Mouse (Mus musculus) heart, postnatal 0 days (tissue): Measurements from ENCODE around the gene Arsb. TPM values are rescaled to one million over a fixed set of nuclear protein-coding genes. Genes with fewer than 3 reads are reported as not detected.

Source experiments
- ATAC-seq: fragments of 200-750 bp; cut with Nextera tagmentation; 2 replicates; pipeline ENCODE4 v1.8.0; 2017; ENCODE audit warnings: low read depth, moderate number of reproducible peaks, moderate library complexity; ENCODE audit not compliant: insufficient read depth
- DNase-seq: peaks from one replicate; pipeline ENCODE4 v3.0.0-alpha.2; 2016; ENCODE audit warnings: low spot score
- H3K27ac ChIP-seq: fragments of 300-500 bp; sonication (generic); 2 replicates; pipeline ENCODE4 v1.5.1; 2014; ENCODE audit warnings: low read depth, mild to moderate bottlenecking
- H3K27me3 ChIP-seq: fragments of 300-500 bp; sonication (generic); 2 replicates; pipeline ENCODE4 v1.6.1; 2014; ENCODE audit warnings: low read length, mixed read lengths; ENCODE audit not compliant: control insufficient read depth, insufficient read depth
- H3K36me3 ChIP-seq: fragments of 300-500 bp; sonication (generic); replicated peaks from 2 replicates; pipeline ENCODE4 v1.6.1; 2014; ENCODE audit warnings: low read length, mixed read lengths; ENCODE audit not compliant: control insufficient read depth, insufficient read depth
- H3K4me1 ChIP-seq: fragments of 300-500 bp; sonication (generic); 2 replicates; pipeline ENCODE4 v1.6.1; 2014; ENCODE audit warnings: antibody characterized with exemption; ENCODE audit not compliant: control insufficient read depth, insufficient read depth
- H3K4me2 ChIP-seq: fragments of 300-500 bp; sonication (generic); 2 replicates; pipeline ENCODE4 v1.6.1; 2014; ENCODE audit warnings: low read depth, mild to moderate bottlenecking, low read length, moderate library complexity
- H3K4me3 ChIP-seq: fragments of 300-500 bp; sonication (generic); 2 replicates; pipeline ENCODE4 v1.5.1; 2014; ENCODE audit warnings: low read depth, low read length
- H3K9ac ChIP-seq: fragments of 300-500 bp; sonication (generic); replicated peaks from 2 replicates; pipeline ENCODE4 v1.6.1; 2014; ENCODE audit warnings: low read depth, low read length, mixed read lengths
- H3K9me3 ChIP-seq: fragments of 300-500 bp; sonication (generic); replicated peaks from 2 replicates; pipeline ENCODE4 v1.6.1; 2016; ENCODE audit warnings: low read length; ENCODE audit not compliant: control insufficient read depth
- CTCF ChIP-seq: IDR thresholded peaks from 2 replicates; pipeline ENCODE4 v1.5.1; 2016; ENCODE audit warnings: antibody characterized with exemption, control low read depth, low read depth
- EP300 ChIP-seq: IDR thresholded peaks from 2 replicates; pipeline ENCODE4 v1.6.1; 2016; ENCODE audit warnings: antibody characterized with exemption, low read depth
- WGBS: fragments of 180-500 bp; shearing (Covaris S2); extraction: QIAGEN DNeasy Blood & Tissue Kit; methylation state at CpG from one replicate; pipeline ENCODE4 v1.1.7; 2014; 5-methylcytosine and 5-hydroxymethylcytosine counted together
- polyA plus RNA-seq: library from polyadenylated mRNA; unstranded; fragments of >200 nt; fragmentation: Nextera tagmentation; extraction: Ambion mirVana; gene quantifications from 2 replicates; pipeline ENCODE4 v1.2.1, GENCODE M21; 2015
- total RNA-seq: library from RNA; depleted of rRNA; stranded (reverse); fragments of >200 nt; gene quantifications from 2 replicates; pipeline ENCODE4 v1.2.3, GENCODE M21; 2014; ENCODE audit warnings: low replicate concordance

Gene Arsb
- total and polyA plus RNA-seq, 2 experiments from 2014 or later, result 3.0 to 6.2 TPM

- ATAC-seq (no peak), DNase-seq (peak; percentile 7)
- WGBS, result 51% methylated on average over 4 of the region's 4 CpGs
- TF ChIP-seq EP300 (no peak), CTCF (no peak)
- Histone ChIP-seq H3K9me3 (no peaks in the 10 kb centered on the region), H3K9ac (no peak overlapping the region), H3K4me2 (no peak overlapping the region), H3K4me3 (no peak overlapping the region), H3K27me3 (no peaks in the 10 kb centered on the region), H3K36me3 (no peaks in the 10 kb centered on the region), H3K4me1 (peaks cover 17% of the 10 kb centered on the region), H3K27ac (no peak overlapping the region)
Observed at GRCm38 (mm10) chr13:93920786-93921300, 149.4 kb downstream of the Arsb start.

GRCm38 (mm10) chr13:93921831-93922565 is 150.6 kb downstream of the Arsb start:
- no peak overlapping the region for H3K9ac ChIP-seq
- no peaks in the 10 kb centered on the region for H3K36me3 ChIP-seq
- H3K4me2 ChIP-seq, result no peak overlapping the region
- no peak for TF ChIP-seq CTCF
- no peak for ATAC-seq
- no peak overlapping the region for H3K27ac ChIP-seq
- peaks cover 17% of the 10 kb centered on the region for H3K4me1 ChIP-seq
- WGBS, result 72% methylated on average over 5 of the region's 5 CpGs
- no peak overlapping the region for H3K4me3 ChIP-seq
- DNase-seq, result no peak
- no peaks in the 10 kb centered on the region for H3K27me3 ChIP-seq
- no peaks in the 10 kb centered on the region for H3K9me3 ChIP-seq

- Histone ChIP-seq H3K27ac (no peak overlapping the region), H3K36me3 (no peaks in the 10 kb centered on the region), H3K4me3 (no peak overlapping the region), H3K9me3 (no peaks in the 10 kb centered on the region), H3K4me1 (peaks cover 17% of the 10 kb centered on the region), H3K9ac (no peak overlapping the region), H3K4me2 (no peak overlapping the region), H3K27me3 (no peaks in the 10 kb centered on the region)
- no peak for TF ChIP-seq EP300
- no peak for TF ChIP-seq CTCF
- DNase-seq, result no peak
- 67% methylated on average over 7 of the region's 7 CpGs for WGBS
- no peak for ATAC-seq
Observed at GRCm38 (mm10) chr13:93922566-93922910, 151.1 kb downstream of the Arsb start.

GRCm38 (mm10) chr13:93924735-93925432 is 153.5 kb downstream of the Arsb start:
- no peak for ATAC-seq
- Histone ChIP-seq H3K36me3 (no peaks in the 10 kb centered on the region), H3K4me1 (peaks cover 17% of the 10 kb centered on the region), H3K27ac (no peak overlapping the region), H3K4me2 (no peak overlapping the region), H3K9ac (no peak overlapping the region), H3K27me3 (no peaks in the 10 kb centered on the region), H3K9me3 (no peaks in the 10 kb centered on the region), H3K4me3 (no peak overlapping the region)
- 89% methylated on average over 9 of the region's 9 CpGs for WGBS
- no peak for DNase-seq
- TF ChIP-seq CTCF (no peak), EP300 (no peak)

GRCm38 (mm10) chr13:93930561-93931340 is 159.3 kb downstream of the Arsb start:
- Histone ChIP-seq H3K4me1 (0 out of 2 replicates have a peak, but pooled peaks cover 9% of the 10 kb centered on the region), H3K9me3 (no peaks in the 10 kb centered on the region), H3K36me3 (no peaks in the 10 kb centered on the region), H3K4me3 (no peak overlapping the region), H3K27me3 (no peaks in the 10 kb centered on the region), H3K9ac (no peak overlapping the region), H3K27ac (no peak overlapping the region), H3K4me2 (peak overlapping the region; percentile 26; the same call in 1 of the 2 replicates)
- 40% methylated on average over 7 of the region's 7 CpGs for WGBS
- ATAC-seq (peak; percentile 76), DNase-seq (peak; percentile 71)
- TF ChIP-seq EP300, result no peak
- no peak for TF ChIP-seq CTCF
